Mouse (Mus musculus): ENCODE data around the gene Edar.

The Edar gene

GRCm38 (mm10) chr10:58651270-58652042 lies 24.0 kb downstream of the Edar start:
- DNase-seq (ENCODE audit: low read depth in 1 of 2, low spot score in 2 of 2): no peak

- DNase-seq (ENCODE audit: low read depth in 1 of 2, low spot score in 2 of 2): no peak
Observed at GRCm38 (mm10) chr10:58648787-58649186, 26.7 kb downstream of the Edar start.

GRCm38 (mm10) chr10:58644671-58645070 lies 30.8 kb downstream of the Edar start:
- DNase-seq (ENCODE audit: low read depth in 1 of 2, low spot score in 2 of 2): no peak

GRCm38 (mm10) chr10:58644194-58644593 lies 31.3 kb downstream of the Edar start:
- no peak for DNase-seq (ENCODE audit: low read depth in 1 of 2, low spot score in 2 of 2)

- no peak for DNase-seq (ENCODE audit: low read depth in 1 of 2, low spot score in 2 of 2)
Observed at GRCm38 (mm10) chr10:58643001-58643400, 32.5 kb downstream of the Edar start.

GRCm38 (mm10) chr10:58641631-58642030 lies 33.8 kb downstream of the Edar start:
- DNase-seq (ENCODE audit: low read depth in 1 of 2, low spot score in 2 of 2): no peak

- DNase-seq (ENCODE audit: low read depth in 1 of 2, low spot score in 2 of 2): no peak
Observed at GRCm38 (mm10) chr10:58640446-58641400, 34.7 kb downstream of the Edar start.

- no peak for DNase-seq (ENCODE audit: low read depth in 1 of 2, low spot score in 2 of 2)
Observed at GRCm38 (mm10) chr10:58639291-58639690, 36.2 kb downstream of the Edar start.

- no peak for DNase-seq (ENCODE audit: low read depth in 1 of 2, low spot score in 2 of 2)
Observed at GRCm38 (mm10) chr10:58636431-58637080, 38.9 kb downstream of the Edar start.

GRCm38 (mm10) chr10:58633507-58633906 lies 41.9 kb downstream of the Edar start:
- DNase-seq (ENCODE audit: low read depth in 1 of 2, low spot score in 2 of 2): no peak

- DNase-seq (ENCODE audit: low read depth in 1 of 2, low spot score in 2 of 2): no peak
Observed at GRCm38 (mm10) chr10:58627569-58627968, 47.9 kb downstream of the Edar start.

GRCm38 (mm10) chr10:58624848-58625711 lies 50.4 kb downstream of the Edar start:
- no peak for DNase-seq (ENCODE audit: low read depth in 1 of 2, low spot score in 2 of 2)

- DNase-seq (ENCODE audit: low read depth in 1 of 2, low spot score in 2 of 2): no peak
Observed at GRCm38 (mm10) chr10:58619266-58619665, 56.2 kb downstream of the Edar start.

GRCm38 (mm10) chr10:58618501-58619216 lies 56.8 kb downstream of the Edar start:
- DNase-seq (ENCODE audit: low read depth in 1 of 2, low spot score in 2 of 2): no peak

GRCm38 (mm10) chr10:58616565-58616964 lies 58.9 kb downstream of the Edar start:
- no peak for DNase-seq (ENCODE audit: low read depth in 1 of 2, low spot score in 2 of 2)

GRCm38 (mm10) chr10:58614601-58615000 lies 60.9 kb downstream of the Edar start:
- no peak for DNase-seq (ENCODE audit: low read depth in 1 of 2, low spot score in 2 of 2)

- DNase-seq (ENCODE audit: low read depth in 1 of 2, low spot score in 2 of 2): no peak
Observed at GRCm38 (mm10) chr10:58610484-58611261, 64.8 kb downstream of the Edar start.

- DNase-seq (ENCODE audit: low read depth in 1 of 2, low spot score in 2 of 2): no peak
Observed at GRCm38 (mm10) chr10:58608858-58609257, 66.6 kb downstream of the Edar start.

GRCm38 (mm10) chr10:58606356-58606755 lies 69.1 kb downstream of the Edar start:
- DNase-seq (ENCODE audit: low read depth in 1 of 2, low spot score in 2 of 2): no peak
